Mouse (Mus musculus): ENCODE data around the gene Casp8. TPM values are rescaled to one million over a fixed set of nuclear protein-coding genes. Genes with fewer than 3 reads are reported as not detected.
"Not testable (repeated sequence)": the region's sequence is repeated elsewhere in the genome, so short reads cannot be mapped to it uniquely, and the experiment has no call there.

Casp8 gene
- polyA plus RNA-seq, 1 experiment from 2014 or later: 17.3 TPM

GRCm38 (mm10) chr1:58800644-58801043 is 5.5 kb downstream of the Casp8 start:
- H3K4me2 ChIP-seq (ENCODE audit: low read length); H3K27me3 ChIP-seq (ENCODE audit: control insufficient read depth, insufficient read depth, low read length); H3K9ac ChIP-seq (ENCODE audit: low read length); H3K4me1 ChIP-seq (ENCODE audit: control insufficient read depth in 2 of 2, insufficient read depth in 2 of 2, low read length in 2 of 2); H3K9me3 ChIP-seq (ENCODE audit: control insufficient read depth, low read length); H3K4me3 ChIP-seq (ENCODE audit: control insufficient read depth in 1 of 2, insufficient read depth in 1 of 2, low read depth in 1 of 2, low read length in 2 of 2); H3K27ac ChIP-seq (replicated peaks in 1 of 2; ENCODE audit: control insufficient read depth in 1 of 2, insufficient read depth in 1 of 2, low read depth in 2 of 2, low read length in 2 of 2); ATAC-seq (ENCODE audit: insufficient number of reproducible peaks, insufficient read depth, low FRiP score, low read depth): not testable (repeated sequence)
- WGBS: 86% methylated on average over 7 of the region's 7 CpGs
- peaks cover 11% of the 10 kb centered on the region; the same call in 1 of the 2 replicates for H3K36me3 ChIP-seq (ENCODE audit: control insufficient read depth, insufficient read depth, low read length)

- H3K4me1 ChIP-seq (ENCODE audit: control insufficient read depth in 2 of 2, insufficient read depth in 2 of 2, low read length in 2 of 2): peaks cover 0 to 3% of the 10 kb centered on the region in 2 experiments; a peak in 2 of 4 replicates
- no peak overlapping the region for H3K4me3 ChIP-seq (ENCODE audit: control insufficient read depth in 1 of 2, insufficient read depth in 1 of 2, low read depth in 1 of 2, low read length in 2 of 2)
- no peak overlapping the region for H3K9ac ChIP-seq (ENCODE audit: low read length)
- H3K36me3 ChIP-seq (ENCODE audit: control insufficient read depth, insufficient read depth, low read length): peaks cover 11% of the 10 kb centered on the region; the same call in 1 of the 2 replicates
- H3K27ac ChIP-seq (replicated peaks in 1 of 2; ENCODE audit: control insufficient read depth in 1 of 2, insufficient read depth in 1 of 2, low read depth in 2 of 2, low read length in 2 of 2): no peak overlapping the region
- 89% methylated on average over 8 of the region's 8 CpGs for WGBS
- H3K9me3 ChIP-seq (ENCODE audit: control insufficient read depth, low read length): peaks cover 4% of the 10 kb centered on the region; the same call in 1 of the 2 replicates
- H3K4me2 ChIP-seq (ENCODE audit: low read length): no peak overlapping the region
- ATAC-seq (ENCODE audit: insufficient number of reproducible peaks, insufficient read depth, low FRiP score, low read depth): no peak
- no peaks in the 10 kb centered on the region for H3K27me3 ChIP-seq (ENCODE audit: control insufficient read depth, insufficient read depth, low read length)
Measured at GRCm38 (mm10) chr1:58801558-58802285, 6.5 kb downstream of the Casp8 start.

- ATAC-seq (ENCODE audit: insufficient number of reproducible peaks, insufficient read depth, low FRiP score, low read depth): no peak
- Histone ChIP-seq H3K4me3 (ENCODE audit: control insufficient read depth in 1 of 2, insufficient read depth in 1 of 2, low read depth in 1 of 2, low read length in 2 of 2) (no peak overlapping the region), H3K9ac (ENCODE audit: low read length) (no peak overlapping the region), H3K4me1 (ENCODE audit: control insufficient read depth in 2 of 2, insufficient read depth in 2 of 2, low read length in 2 of 2) (no peaks in the 10 kb centered on the region; a peak in 1 of 4 replicates), H3K9me3 (ENCODE audit: control insufficient read depth, low read length) (peaks cover 4% of the 10 kb centered on the region; the same call in 1 of the 2 replicates), H3K27me3 (ENCODE audit: control insufficient read depth, insufficient read depth, low read length) (no peaks in the 10 kb centered on the region), H3K36me3 (ENCODE audit: control insufficient read depth, insufficient read depth, low read length) (peaks cover 11% of the 10 kb centered on the region; the same call in 1 of the 2 replicates), H3K4me2 (ENCODE audit: low read length) (no peak overlapping the region), H3K27ac (replicated peaks in 1 of 2; ENCODE audit: control insufficient read depth in 1 of 2, insufficient read depth in 1 of 2, low read depth in 2 of 2, low read length in 2 of 2) (no peak overlapping the region)
- WGBS: 83% methylated on average over 18 of the region's 18 CpGs
Measured at GRCm38 (mm10) chr1:58802322-58803273, 7.4 kb downstream of the Casp8 start.

GRCm38 (mm10) chr1:58803531-58803930 is 8.4 kb downstream of the Casp8 start:
- Histone ChIP-seq H3K4me1 (ENCODE audit: control insufficient read depth in 2 of 2, insufficient read depth in 2 of 2, low read length in 2 of 2) (no peaks in the 10 kb centered on the region), H3K36me3 (ENCODE audit: control insufficient read depth, insufficient read depth, low read length) (peaks cover 10% of the 10 kb centered on the region; the same call in 1 of the 2 replicates), H3K4me3 (ENCODE audit: control insufficient read depth in 1 of 2, insufficient read depth in 1 of 2, low read depth in 1 of 2, low read length in 2 of 2) (no peak overlapping the region), H3K27me3 (ENCODE audit: control insufficient read depth, insufficient read depth, low read length) (no peaks in the 10 kb centered on the region), H3K27ac (replicated peaks in 1 of 2; ENCODE audit: control insufficient read depth in 1 of 2, insufficient read depth in 1 of 2, low read depth in 2 of 2, low read length in 2 of 2) (no peak overlapping the region), H3K4me2 (ENCODE audit: low read length) (no peak overlapping the region), H3K9ac (ENCODE audit: low read length) (no peak overlapping the region), H3K9me3 (ENCODE audit: control insufficient read depth, low read length) (peaks cover 4% of the 10 kb centered on the region; the same call in 1 of the 2 replicates)
- ATAC-seq (ENCODE audit: insufficient number of reproducible peaks, insufficient read depth, low FRiP score, low read depth): no peak
- 85% methylated on average over 6 of the region's 6 CpGs for WGBS

- WGBS: 62% methylated on average over 3 of the region's 3 CpGs
- H3K4me2 ChIP-seq (ENCODE audit: low read length): no peak overlapping the region
- H3K36me3 ChIP-seq (ENCODE audit: control insufficient read depth, insufficient read depth, low read length): no peaks in the 10 kb centered on the region
- H3K9me3 ChIP-seq (ENCODE audit: control insufficient read depth, low read length): no peaks in the 10 kb centered on the region
- ATAC-seq (ENCODE audit: insufficient number of reproducible peaks, insufficient read depth, low FRiP score, low read depth): no peak
- no peaks in the 10 kb centered on the region for H3K4me1 ChIP-seq (ENCODE audit: control insufficient read depth in 2 of 2, insufficient read depth in 2 of 2, low read length in 2 of 2)
- no peak overlapping the region for H3K9ac ChIP-seq (ENCODE audit: low read length)
- H3K27me3 ChIP-seq (ENCODE audit: control insufficient read depth, insufficient read depth, low read length): no peaks in the 10 kb centered on the region
- no peak overlapping the region for H3K27ac ChIP-seq (replicated peaks in 1 of 2; ENCODE audit: control insufficient read depth in 1 of 2, insufficient read depth in 1 of 2, low read depth in 2 of 2, low read length in 2 of 2)
- no peak overlapping the region for H3K4me3 ChIP-seq (ENCODE audit: control insufficient read depth in 1 of 2, insufficient read depth in 1 of 2, low read depth in 1 of 2, low read length in 2 of 2)
Measured at GRCm38 (mm10) chr1:58806651-58807050, 11.5 kb downstream of the Casp8 start.

GRCm38 (mm10) chr1:58826319-58826718 is 31.1 kb downstream of the Casp8 start:
- no peak overlapping the region for H3K9ac ChIP-seq (ENCODE audit: low read length)
- ATAC-seq (ENCODE audit: insufficient number of reproducible peaks, insufficient read depth, low FRiP score, low read depth): no peak
- no peak overlapping the region for H3K4me2 ChIP-seq (ENCODE audit: low read length)
- no peaks in the 10 kb centered on the region for H3K9me3 ChIP-seq (ENCODE audit: control insufficient read depth, low read length)
- no peak overlapping the region for H3K27ac ChIP-seq (replicated peaks in 1 of 2; ENCODE audit: control insufficient read depth in 1 of 2, insufficient read depth in 1 of 2, low read depth in 2 of 2, low read length in 2 of 2)
- H3K4me3 ChIP-seq (ENCODE audit: control insufficient read depth in 1 of 2, insufficient read depth in 1 of 2, low read depth in 1 of 2, low read length in 2 of 2): no peak overlapping the region
- H3K36me3 ChIP-seq (ENCODE audit: control insufficient read depth, insufficient read depth, low read length): peaks cover 29% of the 10 kb centered on the region
- no peaks in the 10 kb centered on the region for H3K27me3 ChIP-seq (ENCODE audit: control insufficient read depth, insufficient read depth, low read length)
- 78% methylated on average over 3 of the region's 3 CpGs for WGBS
- H3K4me1 ChIP-seq (ENCODE audit: control insufficient read depth in 2 of 2, insufficient read depth in 2 of 2, low read length in 2 of 2): no peaks in the 10 kb centered on the region

GRCm38 (mm10) chr1:58830741-58831140 is 35.6 kb downstream of the Casp8 start:
- no peak for ATAC-seq (ENCODE audit: insufficient number of reproducible peaks, insufficient read depth, low FRiP score, low read depth)
- no peaks in the 10 kb centered on the region for H3K27me3 ChIP-seq (ENCODE audit: control insufficient read depth, insufficient read depth, low read length)
- no peak overlapping the region for H3K9ac ChIP-seq (ENCODE audit: low read length)
- H3K36me3 ChIP-seq (ENCODE audit: control insufficient read depth, insufficient read depth, low read length): peaks cover 45% of the 10 kb centered on the region
- 85% methylated on average over 5 of the region's 5 CpGs for WGBS
- no peak overlapping the region for H3K27ac ChIP-seq (replicated peaks in 1 of 2; ENCODE audit: control insufficient read depth in 1 of 2, insufficient read depth in 1 of 2, low read depth in 2 of 2, low read length in 2 of 2)
- H3K4me3 ChIP-seq (ENCODE audit: control insufficient read depth in 1 of 2, insufficient read depth in 1 of 2, low read depth in 1 of 2, low read length in 2 of 2): no peak overlapping the region
- H3K9me3 ChIP-seq (ENCODE audit: control insufficient read depth, low read length): no peaks in the 10 kb centered on the region
- H3K4me2 ChIP-seq (ENCODE audit: low read length): no peak overlapping the region
- 0 out of 4 replicates have a peak, but pooled peaks cover 0 to 6% of the 10 kb centered on the region in 2 experiments for H3K4me1 ChIP-seq (ENCODE audit: control insufficient read depth in 2 of 2, insufficient read depth in 2 of 2, low read length in 2 of 2)

Data from heart, embryonic 14.5 days (tissue).